Mouse (Mus musculus) midbrain, embryonic 11.5 days (tissue): ENCODE measurements around the gene Sgsm1. TPM values are rescaled to one million over a fixed set of nuclear protein-coding genes. Genes with fewer than 3 reads are reported as not detected.
"Not testable (repeated sequence)": the region's sequence is repeated elsewhere in the genome, so short reads cannot be mapped to it uniquely, and the experiment has no call there.

Source experiments
- ATAC-seq: fragments of 200-750 bp; cut with Nextera tagmentation; 2 replicates; pipeline ENCODE4 v1.8.0; 2017; ENCODE audit warnings: moderate TSS enrichment, moderate library complexity; ENCODE audit not compliant: low FRiP score
- DNase-seq: peaks from one replicate; pipeline ENCODE4 v3.0.0; 2015; ENCODE audit warnings: low spot score; ENCODE audit errors: missing footprints
- H3K27ac ChIP-seq: fragments of 300-500 bp; sonication (generic); 2 replicates; pipeline ENCODE4 v1.5.1; 2014; ENCODE audit warnings: low read depth, low read length
- H3K27me3 ChIP-seq: fragments of 300-500 bp; sonication (generic); 2 replicates; pipeline ENCODE4 v1.6.1; 2014; ENCODE audit warnings: mild to moderate bottlenecking, low read length, moderate library complexity, mixed read lengths; ENCODE audit not compliant: control insufficient read depth, insufficient read depth
- H3K36me3 ChIP-seq: fragments of 300-500 bp; sonication (generic); 2 replicates; pipeline ENCODE4 v1.6.1; 2014; ENCODE audit warnings: mild to moderate bottlenecking, low read length, moderate library complexity, mixed read lengths; ENCODE audit not compliant: control insufficient read depth, insufficient read depth
- H3K4me1 ChIP-seq: fragments of 300-500 bp; sonication (generic); 2 replicates; pipeline ENCODE4 v1.6.1; 2014; ENCODE audit warnings: low read length; ENCODE audit not compliant: control insufficient read depth, insufficient read depth
- H3K4me2 ChIP-seq: fragments of 300-500 bp; sonication (generic); 2 replicates; pipeline ENCODE4 v1.6.1; 2014; ENCODE audit warnings: mild to moderate bottlenecking, moderate library complexity
- H3K4me3 ChIP-seq: fragments of 300-500 bp; sonication (generic); 2 replicates; pipeline ENCODE4 v1.5.1; 2014; ENCODE audit warnings: low read depth, low read length
- H3K9ac ChIP-seq: fragments of 300-500 bp; sonication (generic); 2 replicates; pipeline ENCODE4 v1.6.1; 2014; ENCODE audit warnings: low read length
- H3K9me3 ChIP-seq: fragments of 300-500 bp; sonication (generic); 2 replicates; pipeline ENCODE4 v1.6.1; 2016; ENCODE audit warnings: low read length; ENCODE audit not compliant: control insufficient read depth
- WGBS: fragments of 180-500 bp; shearing (Covaris S2); extraction: QIAGEN DNeasy Blood & Tissue Kit; methylation state at CpG from one replicate; pipeline ENCODE4 v1.1.7; 2014; 5-methylcytosine and 5-hydroxymethylcytosine counted together
- polyA plus RNA-seq: library from polyadenylated mRNA; unstranded; fragments of >200 nt; fragmentation: Nextera tagmentation; extraction: Ambion mirVana; gene quantifications from 2 replicates; pipeline ENCODE4 v1.2.1, GENCODE M21; 2014

The Sgsm1 gene
- polyA plus RNA-seq, 1 experiment from 2014 or later, result 10.8 TPM

- DNase-seq (peak; percentile 91), ATAC-seq (peak; percentile 56)
- no peak overlapping the region for H3K27ac ChIP-seq
- H3K9me3 ChIP-seq, result no peaks in the 10 kb centered on the region
- H3K4me1 ChIP-seq, result peaks cover 31% of the 10 kb centered on the region
- no peak overlapping the region for H3K4me2 ChIP-seq
- peaks cover 52% of the 10 kb centered on the region for H3K27me3 ChIP-seq
- no peak overlapping the region for H3K9ac ChIP-seq
- WGBS, result 14% methylated on average over 13 of the region's 13 CpGs
- H3K36me3 ChIP-seq, result no peaks in the 10 kb centered on the region
- H3K4me3 ChIP-seq, result no peak overlapping the region
Observed at GRCm38 (mm10) chr5:113348597-113348996, 38.0 kb upstream of the Sgsm1 start.

GRCm38 (mm10) chr5:113347593-113347992, 37.0 kb upstream of the Sgsm1 start:
- Histone ChIP-seq H3K4me3 (no peak overlapping the region), H3K4me2 (no peak overlapping the region), H3K9ac (no peak overlapping the region), H3K4me1 (peaks cover 31% of the 10 kb centered on the region), H3K27ac (no peak overlapping the region), H3K36me3 (no peaks in the 10 kb centered on the region), H3K27me3 (peaks cover 45% of the 10 kb centered on the region), H3K9me3 (no peaks in the 10 kb centered on the region)
- WGBS, result 32% methylated on average over 12 of the region's 12 CpGs
- ATAC-seq, result no peak
- DNase-seq, result peak; percentile 86

GRCm38 (mm10) chr5:113346651-113347050, 36.1 kb upstream of the Sgsm1 start:
- H3K27me3 ChIP-seq, result peaks cover 45% of the 10 kb centered on the region
- not testable (repeated sequence) for ATAC-seq, H3K4me3 ChIP-seq, H3K4me2 ChIP-seq, H3K9ac ChIP-seq, H3K9me3 ChIP-seq, H3K27ac ChIP-seq, H3K36me3 ChIP-seq, DNase-seq
- H3K4me1 ChIP-seq, result peaks cover 25% of the 10 kb centered on the region
- 43% methylated on average over 6 of the region's 6 CpGs for WGBS

GRCm38 (mm10) chr5:113345781-113346180, 35.2 kb upstream of the Sgsm1 start:
- peak overlapping the region; percentile 10; the same call in 1 of the 2 replicates for H3K4me2 ChIP-seq
- no peaks in the 10 kb centered on the region for H3K9me3 ChIP-seq
- no peak overlapping the region for H3K4me3 ChIP-seq
- no peak overlapping the region for H3K27ac ChIP-seq
- no peak overlapping the region for H3K9ac ChIP-seq
- peaks cover 22% of the 10 kb centered on the region for H3K4me1 ChIP-seq
- WGBS, result 5% methylated on average over 11 of the region's 11 CpGs
- H3K27me3 ChIP-seq, result peaks cover 45% of the 10 kb centered on the region
- H3K36me3 ChIP-seq, result no peaks in the 10 kb centered on the region
- ATAC-seq (no peak), DNase-seq (no peak)

GRCm38 (mm10) chr5:113344635-113345386, 34.2 kb upstream of the Sgsm1 start:
- no peaks in the 10 kb centered on the region for H3K9me3 ChIP-seq
- peaks cover 42% of the 10 kb centered on the region for H3K27me3 ChIP-seq
- no peak overlapping the region for H3K27ac ChIP-seq
- ATAC-seq (no peak), DNase-seq (peak; percentile 90)
- 33% methylated on average over 16 of the region's 16 CpGs for WGBS
- H3K36me3 ChIP-seq, result no peaks in the 10 kb centered on the region
- H3K4me3 ChIP-seq, result no peak overlapping the region
- peaks cover 17% of the 10 kb centered on the region for H3K4me1 ChIP-seq
- H3K9ac ChIP-seq, result no peak overlapping the region
- peak overlapping the region; percentile 10; the same call in 1 of the 2 replicates for H3K4me2 ChIP-seq

DNA sequence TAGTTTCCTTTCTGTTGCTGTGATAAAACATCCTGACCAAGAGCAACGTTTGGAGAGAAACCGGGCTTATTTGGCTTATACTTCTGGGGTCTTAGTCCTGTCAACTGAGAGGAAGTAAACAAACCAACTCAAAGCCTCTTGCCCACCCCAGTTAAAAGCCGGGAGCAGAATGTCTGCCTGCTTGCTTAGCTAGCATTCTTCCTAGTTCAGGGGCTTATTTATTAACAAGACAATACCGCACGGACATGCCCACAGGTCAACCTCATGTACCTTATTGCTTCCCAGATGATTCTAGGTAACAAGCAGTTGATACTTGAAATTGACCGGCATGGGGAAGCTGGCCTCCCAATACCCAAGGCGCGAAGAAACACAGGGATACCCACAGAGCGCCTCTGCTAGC, 25.7 kb upstream of the Sgsm1 start:
- H3K27me3 ChIP-seq, result peaks cover 35% of the 10 kb centered on the region
- peak overlapping the region; percentile 41; the same call in 1 of the 2 replicates for H3K4me2 ChIP-seq
- no peak overlapping the region for H3K4me3 ChIP-seq
- no peak overlapping the region for H3K9ac ChIP-seq
- no peaks in the 10 kb centered on the region for H3K36me3 ChIP-seq
- no peak overlapping the region for H3K27ac ChIP-seq
- H3K4me1 ChIP-seq, result peaks cover 11% of the 10 kb centered on the region
- 22% methylated on average over 9 of the region's 9 CpGs for WGBS
- DNase-seq, result peak; percentile 87
- no peak for ATAC-seq
- no peaks in the 10 kb centered on the region for H3K9me3 ChIP-seq

DNA sequence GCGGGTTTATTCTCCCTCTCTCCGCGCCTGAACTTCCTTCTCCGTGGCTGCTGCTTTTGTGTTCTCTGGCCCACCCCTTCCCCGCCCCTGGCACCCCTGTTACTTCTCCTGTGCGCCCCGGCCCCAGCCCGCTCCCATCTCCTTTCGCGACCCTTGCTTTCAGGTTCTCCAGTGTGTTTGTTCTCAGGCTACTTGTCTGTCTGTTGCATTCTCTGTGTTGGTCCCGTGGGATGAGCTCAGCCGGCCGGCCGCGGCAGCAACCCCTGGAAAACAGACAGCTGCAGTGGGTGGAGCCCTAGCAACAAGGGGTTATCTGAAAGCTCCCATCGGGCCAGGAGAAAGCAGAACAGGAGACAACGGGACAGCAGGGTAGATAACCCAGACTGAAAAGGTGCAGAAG, 25.1 kb upstream of the Sgsm1 start:
- peak; percentile 44; the same call in 1 of the 2 replicates for ATAC-seq
- peak; percentile 91 for DNase-seq
- Histone ChIP-seq H3K36me3 (no peaks in the 10 kb centered on the region), H3K4me1 (peaks cover 11% of the 10 kb centered on the region), H3K27me3 (peaks cover 35% of the 10 kb centered on the region), H3K9ac (peak overlapping the region; percentile 24; the same call in 1 of the 2 replicates), H3K27ac (no peak overlapping the region), H3K4me3 (peak overlapping the region; percentile 20), H3K4me2 (peak overlapping the region; percentile 41), H3K9me3 (no peaks in the 10 kb centered on the region)
- under 1% methylated on average over 17 of the region's 17 CpGs for WGBS

DNA sequence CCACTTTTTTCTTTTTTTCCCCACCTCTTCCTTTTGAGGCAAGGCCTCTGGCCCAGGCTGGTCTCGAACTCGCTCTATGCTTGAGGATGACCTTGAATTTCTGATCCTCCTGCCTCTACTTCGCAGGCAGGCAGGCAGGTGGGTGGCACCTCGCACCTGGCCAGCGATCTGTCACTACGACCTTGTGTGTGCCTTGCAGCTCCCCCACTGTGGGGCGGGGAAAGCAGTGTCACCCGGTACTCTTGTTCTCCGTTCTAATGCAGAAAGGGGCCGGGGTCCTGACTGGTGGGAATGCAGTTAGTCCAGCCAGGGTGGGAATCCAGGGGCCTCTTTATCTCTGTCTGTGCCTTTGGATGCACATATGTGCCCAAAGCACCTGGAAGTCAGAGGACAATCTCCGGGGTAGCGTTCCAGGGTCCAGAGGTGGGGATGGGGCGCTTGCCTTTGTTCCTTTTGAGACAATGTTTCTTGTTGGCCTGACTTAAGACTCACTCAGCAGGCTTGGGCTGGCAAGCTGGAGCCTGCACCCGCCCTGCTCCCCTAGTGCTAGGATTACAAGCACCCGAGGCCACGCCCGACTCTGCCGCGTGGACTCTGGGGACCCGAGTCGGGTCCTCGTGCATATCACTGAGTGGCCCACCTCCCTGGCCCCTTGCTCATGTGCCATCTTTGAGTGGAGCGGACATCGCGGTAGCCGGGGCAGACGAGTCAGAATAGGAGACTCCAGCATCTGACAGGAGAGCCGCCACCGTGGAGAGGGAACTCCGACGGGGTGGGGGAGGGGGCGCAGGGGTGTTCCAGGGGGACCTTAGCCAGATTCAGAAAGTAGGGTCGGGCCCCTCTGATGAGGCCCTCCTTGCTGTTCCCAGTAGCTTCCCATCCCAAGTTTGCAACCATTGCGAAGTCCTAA, 24.3 kb upstream of the Sgsm1 start:
- Histone ChIP-seq H3K36me3 (no peaks in the 10 kb centered on the region), H3K27me3 (peaks cover 35% of the 10 kb centered on the region), H3K4me3 (peak overlapping the region; percentile 20; the same call in 1 of the 2 replicates), H3K9ac (peak overlapping the region; percentile 3; the same call in 1 of the 2 replicates), H3K27ac (no peak overlapping the region), H3K4me2 (peak overlapping the region; percentile 41), H3K9me3 (no peaks in the 10 kb centered on the region), H3K4me1 (peaks cover 11% of the 10 kb centered on the region)
- WGBS, result 7% methylated on average over 30 of the region's 34 CpGs
- peak; percentile 88 for DNase-seq
- no peak for ATAC-seq
